Mouse (Mus musculus) kidney, adult 2 months (tissue): ENCODE measurements at regions not wholly inside any gene's neighbourhood (a gene's known extent, or its start where the extent isn't known, plus 50 kb on each side); places are given as distances from the start of the nearest gene placed in this dataset.

Experiments used
- DNase-seq: peaks from one replicate; pipeline ENCODE4 v3.0.0; 2021
- H3K27ac ChIP-seq: fragments of 200-500 bp; 2 replicates; pipeline ENCODE4 v1.5.1; 2012; ENCODE audit warnings: low read depth, low read length, control low read depth, inconsistent platforms; ENCODE audit not compliant: insufficient read depth
- H3K27me3 ChIP-seq: fragments of 200-500 bp; replicated peaks from 2 replicates; pipeline ENCODE4 v1.6.1; 2012; ENCODE audit warnings: mild to moderate bottlenecking, moderate library complexity, low read length, inconsistent platforms; ENCODE audit not compliant: control insufficient read depth, insufficient read depth
- H3K36me3 ChIP-seq: fragments of 200-500 bp; 2 replicates; pipeline ENCODE4 v1.6.1; 2012; ENCODE audit warnings: mild to moderate bottlenecking, moderate library complexity, low read length, inconsistent platforms; ENCODE audit not compliant: control insufficient read depth, insufficient read depth
- H3K4me1 ChIP-seq: fragments of 200-500 bp; 2 replicates; pipeline ENCODE4 v1.6.1; 2011; ENCODE audit warnings: low read length; ENCODE audit not compliant: control insufficient read depth, insufficient read depth
- H3K4me3 ChIP-seq: fragments of 200-500 bp; 2 replicates; pipeline ENCODE4 v1.5.1; 2011; ENCODE audit warnings: mild to moderate bottlenecking, low read depth, low read length, control low read depth; ENCODE audit not compliant: insufficient read depth
- CTCF ChIP-seq: fragments of 200-500 bp; conservative IDR thresholded peaks from 2 replicates; pipeline ENCODE4 v1.5.1; 2011; ENCODE audit warnings: low read depth, mild to moderate bottlenecking, control low read depth, low read length, moderate library complexity, mixed read lengths; ENCODE audit not compliant: insufficient read depth, insufficient read length
- POLR2A ChIP-seq: fragments of 200-500 bp; IDR thresholded peaks from one replicate; pipeline ENCODE4 v1.6.1; 2011; ENCODE audit warnings: low read depth, low read length, control low read depth
- whole genome bisulfite sequencing: fragments of 180-500 bp; shearing (Covaris S2); methylation state at CpG from one replicate; pipeline ENCODE4 v1.1.7; 2018; 5-methylcytosine and 5-hydroxymethylcytosine counted together

DNA sequence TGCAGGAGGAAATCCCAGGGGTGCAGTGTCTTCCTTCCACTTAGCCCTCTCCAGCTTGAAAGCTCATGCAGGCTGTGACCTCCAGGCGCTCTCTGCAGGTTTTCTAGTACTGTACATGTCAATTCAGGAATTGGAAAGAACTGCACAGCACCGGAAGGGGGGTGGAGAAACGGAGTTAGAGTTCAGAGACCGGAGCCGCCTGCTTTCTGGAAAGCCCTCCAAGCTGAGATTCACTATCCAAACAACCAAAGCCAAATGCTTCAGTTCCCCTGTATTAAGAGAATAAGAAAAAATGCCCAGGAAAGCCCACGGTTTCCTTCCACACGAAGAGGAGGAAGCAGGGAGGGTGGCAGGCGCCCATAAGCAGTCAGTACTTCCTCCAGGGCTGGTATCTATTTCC lies 178.8 kb upstream of the Bmp4 start:
- Histone ChIP-seq H3K27me3 (no peaks in the 10 kb centered on the region), H3K4me3 (no peak overlapping the region), H3K27ac (no peak overlapping the region), H3K4me1 (no peaks in the 10 kb centered on the region), H3K36me3 (no peaks in the 10 kb centered on the region)
- TF ChIP-seq CTCF (no peak), POLR2A (no peak)
- peak; percentile 5 for DNase-seq
- WGBS, result 54% methylated on average over 8 of the region's 8 CpGs

- H3K4me3 ChIP-seq, result no peak overlapping the region
- whole genome bisulfite sequencing, result 46% methylated on average over 3 of the region's 3 CpGs
- no peak overlapping the region for H3K27ac ChIP-seq
- DNase-seq, result no peak
- TF ChIP-seq CTCF, result no peak
- no peak for TF ChIP-seq POLR2A
- H3K27me3 ChIP-seq, result no peaks in the 10 kb centered on the region
- no peaks in the 10 kb centered on the region for H3K36me3 ChIP-seq
- no peaks in the 10 kb centered on the region for H3K4me1 ChIP-seq
Observed at GRCm38 (mm10) chr14:46567411-46567780, 176.9 kb upstream of the Bmp4 start.

- WGBS, result 34% methylated on average over 9 of the region's 9 CpGs
- H3K4me1 ChIP-seq, result no peaks in the 10 kb centered on the region
- no peak overlapping the region for H3K4me3 ChIP-seq
- TF ChIP-seq CTCF (no peak), POLR2A (no peak)
- no peaks in the 10 kb centered on the region for H3K27me3 ChIP-seq
- DNase-seq, result peak; percentile 13
- no peak overlapping the region for H3K27ac ChIP-seq
- no peaks in the 10 kb centered on the region for H3K36me3 ChIP-seq
Observed at GRCm38 (mm10) chr14:46566681-46567410, 176.4 kb upstream of the Bmp4 start.

- WGBS, result 20% methylated on average over 3 of the region's 3 CpGs
- TF ChIP-seq CTCF (peak; percentile 64), POLR2A (no peak)
- Histone ChIP-seq H3K4me3 (no peak overlapping the region), H3K36me3 (no peaks in the 10 kb centered on the region), H3K27ac (no peak overlapping the region), H3K27me3 (no peaks in the 10 kb centered on the region), H3K4me1 (no peaks in the 10 kb centered on the region)
- DNase-seq, result peak; percentile 61
Observed at GRCm38 (mm10) chr14:46564998-46565397, 174.5 kb upstream of the Bmp4 start.

DNA sequence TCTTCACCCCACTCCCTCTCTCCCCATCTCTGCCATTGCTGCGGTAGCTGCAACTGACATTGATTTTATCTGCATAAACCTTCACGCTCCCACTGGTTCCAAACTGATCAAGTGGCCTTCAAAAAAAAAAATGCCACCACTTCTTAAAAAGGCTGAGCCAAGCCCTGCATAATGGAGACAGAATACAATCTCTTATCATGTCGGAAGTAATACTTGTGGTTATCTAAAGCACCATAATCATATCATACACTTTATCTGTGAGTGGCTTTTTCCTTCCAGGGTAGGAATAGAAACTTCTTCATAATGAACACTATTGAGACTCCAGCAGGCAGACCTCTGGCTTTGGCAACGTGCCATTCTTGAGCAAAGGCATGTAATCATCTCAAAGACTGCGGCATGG lies 171.5 kb upstream of the Bmp4 start:
- no peak for TF ChIP-seq POLR2A
- TF ChIP-seq CTCF, result no peak
- H3K36me3 ChIP-seq, result no peaks in the 10 kb centered on the region
- H3K4me1 ChIP-seq, result no peaks in the 10 kb centered on the region
- no peak overlapping the region for H3K27ac ChIP-seq
- H3K4me3 ChIP-seq, result no peak overlapping the region
- WGBS, result 84% methylated on average over 5 of the region's 5 CpGs
- no peaks in the 10 kb centered on the region for H3K27me3 ChIP-seq
- DNase-seq, result no peak

DNA sequence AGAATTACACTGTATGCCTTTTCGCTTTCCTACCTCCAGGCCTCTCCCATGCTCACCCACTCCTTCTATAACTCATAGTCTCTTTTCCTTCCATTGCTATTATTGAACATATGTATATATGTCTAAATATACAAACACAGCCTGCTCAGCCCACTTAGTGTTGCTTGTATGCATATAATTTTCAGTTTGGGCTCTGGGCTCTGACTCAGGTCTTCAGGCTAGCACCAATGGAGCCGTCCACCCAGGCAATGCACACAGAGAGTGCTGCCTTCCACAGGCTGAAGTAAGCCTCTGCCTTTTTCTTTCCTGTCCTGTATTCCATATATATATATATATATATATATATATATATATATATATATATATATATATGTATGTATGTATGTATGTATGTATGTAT lies 162.8 kb upstream of the Bmp4 start:
- Histone ChIP-seq H3K4me1 (no peaks in the 10 kb centered on the region), H3K4me3 (no peak overlapping the region), H3K27ac (no peak overlapping the region), H3K36me3 (no peaks in the 10 kb centered on the region), H3K27me3 (no peaks in the 10 kb centered on the region)
- 98% methylated on average over 2 of the region's 2 CpGs for WGBS
- DNase-seq, result no peak
- TF ChIP-seq POLR2A (no peak), CTCF (no peak)

DNA sequence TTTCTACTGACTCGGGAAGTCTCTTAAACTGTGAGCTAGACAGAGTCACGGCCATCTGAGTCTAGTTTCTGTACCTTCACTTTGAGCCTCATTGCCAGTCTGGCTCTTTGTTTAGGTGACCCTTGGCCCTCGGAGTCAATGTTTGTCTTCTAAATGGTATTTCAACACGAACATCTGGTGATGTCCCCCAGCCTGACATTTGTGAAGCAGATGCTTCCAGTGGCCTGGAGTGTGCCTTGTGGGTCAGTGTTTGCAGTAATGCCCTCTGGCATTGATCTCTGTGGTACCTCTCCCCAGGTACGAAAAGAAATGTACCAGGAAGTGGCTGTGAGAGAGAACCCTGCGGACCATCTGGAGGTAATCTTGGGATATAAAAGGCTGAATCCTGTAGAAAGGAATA lies 155.7 kb upstream of the Bmp4 start:
- H3K36me3 ChIP-seq, result no peaks in the 10 kb centered on the region
- 68% methylated on average over 6 of the region's 6 CpGs for WGBS
- H3K4me1 ChIP-seq, result no peaks in the 10 kb centered on the region
- TF ChIP-seq POLR2A, result no peak
- TF ChIP-seq CTCF, result no peak
- H3K27ac ChIP-seq, result no peak overlapping the region
- DNase-seq, result no peak
- no peaks in the 10 kb centered on the region for H3K27me3 ChIP-seq
- no peak overlapping the region for H3K4me3 ChIP-seq

- no peaks in the 10 kb centered on the region for H3K27me3 ChIP-seq
- no peaks in the 10 kb centered on the region for H3K4me1 ChIP-seq
- TF ChIP-seq POLR2A, result no peak
- no peak for TF ChIP-seq CTCF
- H3K36me3 ChIP-seq, result no peaks in the 10 kb centered on the region
- WGBS, result 87% methylated on average over 6 of the region's 6 CpGs
- H3K4me3 ChIP-seq, result no peak overlapping the region
- no peak for DNase-seq
- H3K27ac ChIP-seq, result no peak overlapping the region
Observed at GRCm38 (mm10) chr14:46539466-46540187, 149.2 kb upstream of the Bmp4 start.
